Mouse (Mus musculus): Measurements from ENCODE around the gene Rnf40. TPM values are rescaled to one million over a fixed set of nuclear protein-coding genes. Genes with fewer than 3 reads are reported as not detected.
A peak's percentile ranks its signal among the peaks of the same experiment; 100 is the strongest.
"Not testable (repeated sequence)": the region's sequence is repeated elsewhere in the genome, so short reads cannot be mapped to it uniquely, and the experiment has no call there.

Gene Rnf40
- polyA plus RNA-seq, 1 experiment from 2014 or later = 51.5 TPM

DNA sequence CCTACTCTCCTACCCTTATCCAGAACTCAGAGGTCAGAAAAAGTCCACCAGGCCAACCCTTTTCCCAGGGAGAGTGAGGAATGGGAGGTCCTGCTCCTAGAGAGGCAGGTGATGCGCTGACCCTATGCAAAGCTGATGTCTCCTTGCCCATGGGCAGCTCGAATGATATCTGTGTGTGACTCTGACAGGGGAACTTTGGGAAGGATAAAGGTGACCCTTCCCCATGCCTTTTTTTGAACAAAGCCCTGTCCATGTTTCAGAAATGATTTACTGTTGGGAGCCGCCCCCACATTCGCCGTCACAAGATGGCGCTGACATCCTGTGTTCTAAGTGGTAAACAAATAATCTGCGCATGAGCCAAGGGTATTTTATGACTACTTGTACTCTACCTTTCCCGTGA lies 29.8 kb downstream of the Rnf40 start:
- ATAC-seq (ENCODE audit: insufficient number of reproducible peaks, low FRiP score, low TSS enrichment, low read depth); H3K36me3 ChIP-seq; H3K4me3 ChIP-seq (replicated peaks); H3K27ac ChIP-seq (replicated peaks); H3K9ac ChIP-seq; H3K9me3 ChIP-seq (replicated peaks); H3K27me3 ChIP-seq; H3K4me2 ChIP-seq (replicated peaks): not testable (repeated sequence)
- H3K4me1 ChIP-seq = peaks cover 14% of the 10 kb centered on the region
- WGBS = 91% methylated on average over 7 of the region's 8 CpGs

DNA sequence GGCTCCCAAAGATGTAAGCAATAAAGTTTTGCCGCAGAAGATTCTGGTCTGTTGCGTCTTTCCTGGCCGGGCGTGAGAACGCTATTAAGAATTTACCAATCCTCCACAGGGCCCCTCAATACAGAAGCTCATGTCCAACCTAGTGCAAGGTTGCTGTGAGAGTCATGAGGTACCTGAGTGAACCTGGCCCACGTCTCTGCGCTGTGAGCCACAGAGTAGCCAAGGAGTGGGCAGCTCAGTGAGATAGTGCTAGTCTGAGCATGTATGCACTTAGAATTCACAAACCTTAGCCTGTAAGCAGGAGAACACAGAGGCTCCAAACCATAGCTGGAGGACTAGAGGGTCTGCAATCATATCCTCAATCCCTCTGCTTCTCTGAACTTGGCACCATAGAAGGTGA lies 37.5 kb downstream of the Rnf40 start:
- WGBS = 100% methylated on average over 7 of the region's 7 CpGs

DNA sequence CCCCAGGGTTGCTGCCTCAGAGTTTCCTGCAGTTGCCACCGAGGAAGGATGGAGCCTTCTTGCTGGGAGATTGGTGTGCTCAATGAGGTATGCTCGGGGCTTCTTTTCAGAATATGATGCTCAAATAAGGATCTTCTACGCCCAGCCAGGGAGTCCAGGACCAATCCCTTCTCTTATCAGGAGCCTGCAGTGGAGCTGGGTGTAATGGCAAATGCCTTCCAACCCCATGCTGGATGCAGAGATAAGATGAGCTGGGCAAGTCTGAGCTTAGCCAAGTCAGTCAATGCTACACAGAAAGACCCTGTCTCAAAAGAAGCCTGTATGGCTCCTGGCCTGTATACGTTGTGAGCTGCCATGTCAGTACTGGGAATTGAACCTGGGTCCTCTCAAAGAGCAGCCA lies 37.9 kb downstream of the Rnf40 start:
- Histone ChIP-seq H3K27ac (replicated peaks) (no peak overlapping the region), H3K9ac (no peak overlapping the region), H3K36me3 (no peaks in the 10 kb centered on the region), H3K4me1 (no peaks in the 10 kb centered on the region), H3K4me2 (replicated peaks) (no peak overlapping the region), H3K9me3 (replicated peaks) (no peaks in the 10 kb centered on the region), H3K27me3 (no peaks in the 10 kb centered on the region), H3K4me3 (replicated peaks) (no peak overlapping the region)
- WGBS = 84% methylated on average over 4 of the region's 4 CpGs
- no peak for ATAC-seq (ENCODE audit: insufficient number of reproducible peaks, low FRiP score, low TSS enrichment, low read depth)

More for the DNA sequence above, 37.5 kb downstream of the Rnf40 start:
- H3K4me2 ChIP-seq (replicated peaks) = no peak overlapping the region
- H3K36me3 ChIP-seq = no peaks in the 10 kb centered on the region
- no peaks in the 10 kb centered on the region for H3K27me3 ChIP-seq
- no peak overlapping the region for H3K27ac ChIP-seq (replicated peaks)
- H3K9ac ChIP-seq = no peak overlapping the region
- H3K4me1 ChIP-seq = no peaks in the 10 kb centered on the region
- ATAC-seq (ENCODE audit: insufficient number of reproducible peaks, low FRiP score, low TSS enrichment, low read depth) = no peak
- no peaks in the 10 kb centered on the region for H3K9me3 ChIP-seq (replicated peaks)
- no peak overlapping the region for H3K4me3 ChIP-seq (replicated peaks)

DNA sequence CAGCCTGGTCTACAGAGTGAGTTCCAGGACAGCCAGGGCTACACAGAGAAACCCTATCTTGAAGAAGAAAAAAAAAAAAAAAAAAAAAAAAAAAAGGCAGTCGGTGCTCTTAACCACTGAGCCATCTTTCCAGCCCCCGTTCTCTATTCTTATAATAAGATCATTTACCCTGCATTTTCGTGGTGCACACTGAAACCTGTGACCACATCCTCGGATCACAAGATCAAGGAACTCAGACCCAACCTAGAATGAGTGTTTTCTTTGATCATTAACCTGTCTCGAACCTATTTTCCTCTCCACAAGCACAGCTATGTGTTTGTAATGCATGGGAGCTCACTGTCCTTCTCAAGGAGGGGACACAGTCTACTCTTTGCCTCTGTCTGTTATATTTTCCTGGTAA lies 40.1 kb downstream of the Rnf40 start:
- no peaks in the 10 kb centered on the region for H3K9me3 ChIP-seq (replicated peaks)
- H3K27me3 ChIP-seq = no peaks in the 10 kb centered on the region
- H3K36me3 ChIP-seq = no peaks in the 10 kb centered on the region
- no peak for ATAC-seq (ENCODE audit: insufficient number of reproducible peaks, low FRiP score, low TSS enrichment, low read depth)
- no peaks in the 10 kb centered on the region for H3K4me1 ChIP-seq
- no peak overlapping the region for H3K9ac ChIP-seq
- WGBS = 73% methylated on average over 5 of the region's 5 CpGs
- H3K4me3 ChIP-seq (replicated peaks) = no peak overlapping the region
- H3K27ac ChIP-seq (replicated peaks) = no peak overlapping the region
- no peak overlapping the region for H3K4me2 ChIP-seq (replicated peaks)

DNA sequence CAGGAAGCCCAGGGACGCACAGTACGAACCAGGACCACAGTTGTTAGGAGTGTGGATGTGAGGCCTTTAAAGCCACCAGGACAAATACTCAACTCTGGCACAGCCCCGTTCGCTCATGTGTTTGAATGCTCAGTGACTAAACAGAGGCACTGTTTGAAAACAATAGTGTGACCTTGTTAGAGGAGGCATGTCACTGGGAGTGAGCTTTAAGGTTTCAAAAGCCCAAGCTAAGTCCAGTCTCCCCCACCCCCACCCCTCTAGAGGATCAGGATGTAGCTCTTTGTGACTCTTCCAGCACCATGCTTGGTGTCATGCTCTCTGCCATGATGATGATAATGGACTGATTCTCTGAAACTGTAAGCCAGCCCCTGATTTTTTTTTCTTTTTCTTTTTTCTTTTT lies 42.8 kb downstream of the Rnf40 start:
- Histone ChIP-seq H3K4me1 (no peaks in the 10 kb centered on the region), H3K27me3 (no peaks in the 10 kb centered on the region), H3K27ac (replicated peaks) (no peak overlapping the region), H3K4me2 (replicated peaks) (no peak overlapping the region), H3K36me3 (no peaks in the 10 kb centered on the region), H3K4me3 (replicated peaks) (no peak overlapping the region), H3K9ac (no peak overlapping the region), H3K9me3 (replicated peaks) (no peaks in the 10 kb centered on the region)
- WGBS = 85% methylated on average over 4 of the region's 4 CpGs
- no peak for ATAC-seq (ENCODE audit: insufficient number of reproducible peaks, low FRiP score, low TSS enrichment, low read depth)

DNA sequence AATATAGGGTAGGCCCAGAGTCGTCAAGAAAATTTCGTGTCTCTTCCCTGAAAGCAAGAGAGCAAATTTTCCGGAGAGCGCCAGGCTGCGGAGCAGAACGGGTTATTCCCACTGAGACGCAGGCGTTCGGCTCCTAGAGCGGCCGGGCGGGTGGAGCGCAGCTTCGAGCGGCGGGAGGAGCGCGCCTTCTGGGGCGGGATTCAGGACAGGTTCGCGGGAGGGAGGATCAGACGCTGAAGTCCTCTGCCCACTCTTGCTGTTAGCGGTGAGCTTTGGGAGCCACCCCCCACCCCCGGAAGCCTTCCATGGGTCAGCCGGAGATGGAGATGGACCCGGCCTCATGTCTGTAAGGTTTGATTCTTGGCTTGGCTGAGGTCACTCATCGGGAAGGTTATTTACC lies 48.4 kb downstream of the Rnf40 start:
- H3K4me1 ChIP-seq = peaks cover 8% of the 10 kb centered on the region
- H3K4me2 ChIP-seq (replicated peaks) = peak overlapping the region; percentile 71
- no peak overlapping the region for H3K27ac ChIP-seq (replicated peaks)
- H3K9ac ChIP-seq = peak overlapping the region; percentile 28
- WGBS = 0% methylated on average over 27 of the region's 27 CpGs
- H3K27me3 ChIP-seq = no peaks in the 10 kb centered on the region
- no peaks in the 10 kb centered on the region for H3K36me3 ChIP-seq
- peak overlapping the region; percentile 62 for H3K4me3 ChIP-seq (replicated peaks)
- H3K9me3 ChIP-seq (replicated peaks) = no peaks in the 10 kb centered on the region
- peak; percentile 85 for ATAC-seq (ENCODE audit: insufficient number of reproducible peaks, low FRiP score, low TSS enrichment, low read depth)

DNA sequence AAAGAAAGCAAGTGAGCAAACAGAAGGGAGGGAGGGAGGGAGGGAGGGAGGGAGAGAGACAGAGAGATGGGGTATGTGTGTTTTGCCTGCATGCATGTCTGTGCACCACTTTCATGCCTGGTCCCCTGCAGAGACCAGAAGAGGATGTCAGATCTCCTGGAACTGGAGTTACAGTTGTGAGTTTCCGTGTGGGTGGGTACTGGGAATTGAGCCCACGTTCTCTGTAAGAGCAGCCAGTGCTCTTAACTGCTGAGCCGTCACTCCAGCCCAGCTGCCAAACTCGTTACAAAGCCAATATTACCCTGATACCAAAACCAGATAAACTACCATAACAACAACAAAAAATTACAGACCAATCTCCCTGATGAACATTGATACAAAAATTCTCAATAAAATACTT lies 52.7 kb downstream of the Rnf40 start:
- H3K27ac ChIP-seq (replicated peaks) = no peak overlapping the region
- H3K4me1 ChIP-seq = peaks cover 8% of the 10 kb centered on the region
- no peak overlapping the region for H3K4me2 ChIP-seq (replicated peaks)
- no peaks in the 10 kb centered on the region for H3K9me3 ChIP-seq (replicated peaks)
- H3K4me3 ChIP-seq (replicated peaks) = no peak overlapping the region
- no peak for ATAC-seq (ENCODE audit: insufficient number of reproducible peaks, low FRiP score, low TSS enrichment, low read depth)
- no peak overlapping the region for H3K9ac ChIP-seq
- H3K36me3 ChIP-seq = no peaks in the 10 kb centered on the region
- WGBS = 36% methylated on average over 4 of the region's 4 CpGs
- H3K27me3 ChIP-seq = no peaks in the 10 kb centered on the region

DNA sequence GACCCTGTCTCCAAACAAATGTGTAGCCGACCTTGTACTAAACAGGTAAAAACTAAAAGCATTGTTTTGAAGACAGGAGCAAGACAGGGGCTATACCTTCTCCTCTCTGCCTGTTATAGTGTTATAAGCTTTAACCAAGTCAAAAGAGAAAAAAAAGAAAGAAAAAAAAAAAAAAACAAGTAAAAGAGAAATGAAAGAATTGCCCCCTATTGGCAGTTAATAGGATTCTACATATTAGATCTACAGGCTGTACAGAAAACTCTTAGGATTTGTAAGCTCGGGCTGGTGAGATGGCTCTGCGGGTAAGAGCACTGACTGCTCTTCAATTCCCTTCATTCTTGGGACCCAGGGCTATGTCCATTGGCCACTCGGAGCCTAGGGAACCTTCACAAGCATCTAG lies 53.7 kb downstream of the Rnf40 start:
- Histone ChIP-seq H3K4me3 (replicated peaks) (no peak overlapping the region), H3K4me1 (peaks cover 4% of the 10 kb centered on the region), H3K27me3 (no peaks in the 10 kb centered on the region), H3K27ac (replicated peaks) (no peak overlapping the region), H3K9me3 (replicated peaks) (no peaks in the 10 kb centered on the region), H3K4me2 (replicated peaks) (no peak overlapping the region), H3K9ac (no peak overlapping the region), H3K36me3 (no peaks in the 10 kb centered on the region)
- 73% methylated on average over 4 of the region's 4 CpGs for WGBS
- no peak for ATAC-seq (ENCODE audit: insufficient number of reproducible peaks, low FRiP score, low TSS enrichment, low read depth)

DNA sequence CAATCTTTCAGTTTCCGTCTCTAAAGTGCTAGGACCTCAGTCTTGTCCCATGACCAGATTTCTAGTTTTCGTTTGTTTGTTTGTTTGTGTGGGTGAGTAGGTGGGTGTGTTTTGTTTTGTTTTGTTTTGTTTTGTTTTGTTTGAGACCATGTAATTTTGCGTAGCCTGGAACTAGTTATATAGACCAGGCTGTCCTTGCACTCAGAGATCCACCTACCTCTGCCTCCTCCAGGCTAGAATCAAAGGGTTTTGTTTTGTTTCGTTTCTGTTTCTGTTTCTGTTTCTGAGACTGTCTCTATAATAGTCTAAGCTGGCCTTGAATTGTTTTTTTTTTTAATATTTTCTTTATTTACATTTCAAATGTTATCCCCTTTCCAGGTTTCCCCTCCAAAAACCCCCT lies 57.8 kb downstream of the Rnf40 start:
- ATAC-seq (ENCODE audit: insufficient number of reproducible peaks, low FRiP score, low TSS enrichment, low read depth) = no peak
- no peak overlapping the region for H3K4me2 ChIP-seq (replicated peaks)
- no peaks in the 10 kb centered on the region for H3K9me3 ChIP-seq (replicated peaks)
- WGBS = 74% methylated on average over 4 of the region's 4 CpGs
- no peaks in the 10 kb centered on the region for H3K36me3 ChIP-seq
- H3K4me1 ChIP-seq = no peaks in the 10 kb centered on the region
- H3K4me3 ChIP-seq (replicated peaks) = no peak overlapping the region
- H3K9ac ChIP-seq = no peak overlapping the region
- H3K27ac ChIP-seq (replicated peaks) = no peak overlapping the region
- no peaks in the 10 kb centered on the region for H3K27me3 ChIP-seq

DNA sequence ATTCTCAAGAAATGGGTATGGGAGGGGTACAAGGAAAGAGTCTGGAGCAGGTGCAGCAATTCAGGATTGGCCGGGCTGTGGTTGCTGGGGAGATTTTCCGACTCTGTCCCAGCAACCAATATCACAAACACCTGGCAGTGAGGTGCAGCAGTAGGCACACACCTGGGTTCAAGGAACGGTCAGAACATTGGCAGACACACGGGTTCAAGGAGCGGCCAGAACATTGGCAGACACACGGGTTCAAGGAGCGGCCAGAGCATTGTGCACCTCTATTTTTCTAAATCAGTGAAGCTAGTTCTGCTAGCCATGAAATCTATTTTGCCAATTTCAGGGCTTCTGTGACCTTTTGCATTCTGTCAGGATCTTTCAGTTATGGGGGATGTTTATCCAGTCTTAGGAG lies 59.0 kb downstream of the Rnf40 start:
- H3K9me3 ChIP-seq (replicated peaks) = not testable (repeated sequence)
- WGBS = 88% methylated on average over 7 of the region's 7 CpGs

DNA sequence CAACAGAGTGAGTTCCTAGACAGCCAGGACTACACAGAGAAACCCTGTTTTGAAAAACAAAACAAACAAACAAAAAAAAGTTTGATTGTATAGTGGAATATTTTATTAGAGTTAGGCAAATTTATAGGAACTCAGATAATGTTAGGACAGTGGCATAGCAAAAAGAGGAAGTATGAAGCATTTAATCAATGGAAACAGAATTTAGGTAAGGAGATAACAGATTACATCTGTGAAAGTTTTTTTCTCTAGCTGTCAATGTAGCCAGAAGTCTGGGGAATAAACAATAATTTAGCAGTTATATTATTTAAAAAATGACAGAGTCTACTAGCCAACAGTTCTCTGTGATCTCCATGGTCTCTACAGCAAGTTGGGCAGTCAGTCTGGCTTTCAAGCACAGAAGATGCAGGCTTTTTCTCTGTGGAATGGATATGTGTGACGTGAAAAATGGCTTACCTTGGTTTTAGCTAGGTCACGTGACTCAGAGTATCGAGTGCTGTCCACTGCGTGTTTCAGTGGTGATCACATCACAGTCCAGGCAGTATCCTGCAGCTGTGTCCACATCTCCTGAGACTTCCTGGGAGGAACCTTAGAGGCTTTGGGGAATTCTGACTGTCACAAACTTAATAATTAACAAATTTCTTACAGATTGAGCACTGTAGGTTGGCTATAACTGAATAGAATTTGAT lies 60.1 kb downstream of the Rnf40 start:
- Histone ChIP-seq H3K4me3 (replicated peaks) (no peak overlapping the region), H3K4me2 (replicated peaks) (no peak overlapping the region), H3K36me3 (no peaks in the 10 kb centered on the region), H3K9me3 (replicated peaks) (no peaks in the 10 kb centered on the region), H3K9ac (no peak overlapping the region), H3K27ac (replicated peaks) (no peak overlapping the region), H3K27me3 (no peaks in the 10 kb centered on the region), H3K4me1 (no peaks in the 10 kb centered on the region)
- no peak for ATAC-seq (ENCODE audit: insufficient number of reproducible peaks, low FRiP score, low TSS enrichment, low read depth)
- WGBS = 66% methylated on average over 4 of the region's 4 CpGs

More for the DNA sequence above, 59.0 kb downstream of the Rnf40 start:
- not testable (repeated sequence) for H3K27ac ChIP-seq (replicated peaks); H3K36me3 ChIP-seq; H3K4me1 ChIP-seq; H3K9ac ChIP-seq; H3K4me3 ChIP-seq (replicated peaks); H3K27me3 ChIP-seq; H3K4me2 ChIP-seq (replicated peaks); ATAC-seq (ENCODE audit: insufficient number of reproducible peaks, low FRiP score, low TSS enrichment, low read depth)

DNA sequence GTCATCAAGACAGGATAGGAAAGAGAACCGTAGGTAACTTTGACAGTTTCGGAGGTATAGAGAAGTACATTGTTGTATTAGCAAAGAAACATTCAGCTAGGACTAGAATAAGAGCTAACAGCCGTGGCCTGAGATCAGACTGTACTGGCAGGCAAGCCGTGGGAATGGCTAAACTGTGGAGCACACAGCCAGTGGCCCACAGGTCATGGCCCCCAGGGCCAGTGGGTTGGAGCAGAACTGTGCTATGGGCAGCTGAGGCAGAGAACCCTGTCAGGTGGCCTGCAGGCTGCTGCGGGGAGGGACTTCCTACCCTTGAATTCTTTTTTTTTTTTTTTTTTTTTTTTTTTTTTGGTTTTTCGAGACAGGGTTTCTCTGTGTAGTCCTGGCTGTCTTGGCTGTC lies 60.6 kb downstream of the Rnf40 start:
- ATAC-seq (ENCODE audit: insufficient number of reproducible peaks, low FRiP score, low TSS enrichment, low read depth) = no peak
- Histone ChIP-seq H3K27me3 (no peaks in the 10 kb centered on the region), H3K4me2 (replicated peaks) (no peak overlapping the region), H3K4me3 (replicated peaks) (no peak overlapping the region), H3K4me1 (no peaks in the 10 kb centered on the region), H3K27ac (replicated peaks) (no peak overlapping the region), H3K36me3 (no peaks in the 10 kb centered on the region), H3K9me3 (replicated peaks) (no peaks in the 10 kb centered on the region), H3K9ac (no peak overlapping the region)
- WGBS = 75% methylated on average over 6 of the region's 6 CpGs
